Mouse (Mus musculus): Measurements from ENCODE around the gene Pdcd6.

- TF ChIP-seq CTCF (conservative IDR thresholded peaks at IDR 0.05; ENCODE audit: low read length) (no peak), NANOG (IDR thresholded peaks at IDR 0.05; ENCODE audit: borderline replicate concordance, low read length) (no peak), POU5F1 (IDR thresholded peaks at IDR 0.05; ENCODE audit: borderline replicate concordance, low read length) (no peak)
These were observed 57.7 kb downstream of the Pdcd6 start for GRCm38 (mm10) chr13:74259460-74260230.

Data from E14TG2a.4 (cell line).